Mouse (Mus musculus) erythroblast, embryonic 14.5 days (primary cell): ENCODE data around the gene Nol3.

Source experiments
- GATA1 ChIP-seq: IDR thresholded peaks from 2 replicates; pipeline ENCODE4 v1.6.1; 2012; ENCODE audit warnings: low read length, inconsistent platforms, mixed read lengths
- TAL1 ChIP-seq: IDR thresholded peaks from 3 replicates; pipeline ENCODE4 v1.6.1; 2012; ENCODE audit warnings: low read length, inconsistent platforms, mixed read lengths

DNA sequence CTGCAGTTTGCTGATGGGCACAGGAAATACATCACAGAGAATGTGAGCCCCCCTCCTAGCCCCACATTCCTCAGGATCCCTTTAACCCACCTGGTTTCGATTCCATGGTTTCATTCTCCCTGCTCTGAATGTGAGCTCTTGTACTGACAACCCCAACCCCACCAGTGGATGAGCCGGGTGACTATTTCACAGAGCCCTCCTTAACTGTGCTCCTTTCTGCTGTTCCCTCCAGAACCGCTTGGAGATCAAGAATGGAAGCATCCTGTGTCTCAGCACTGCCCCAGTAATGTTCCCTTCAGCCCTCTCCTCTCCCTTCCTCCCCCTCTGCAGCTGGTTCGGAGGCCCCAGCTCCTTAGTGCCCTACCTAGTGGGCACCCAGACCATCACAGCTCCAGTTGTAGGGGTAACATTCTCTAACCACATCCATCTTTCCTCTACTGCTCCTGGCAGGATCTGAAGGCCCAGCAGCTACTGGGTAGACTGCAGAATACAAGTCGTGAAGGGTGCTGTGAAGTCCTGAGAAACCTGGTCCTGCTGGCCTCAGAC is 30.3 kb downstream of the Nol3 start:
- TF ChIP-seq TAL1 (no peak), GATA1 (no peak)
